Mouse (Mus musculus): ENCODE measurements around the gene Rwdd2b. TPM values are rescaled to one million over a fixed set of nuclear protein-coding genes. Genes with fewer than 3 reads are reported as not detected.

The Rwdd2b gene
- polyA plus RNA-seq, 1 experiment from 2014 or later: 12.3 TPM

DNA sequence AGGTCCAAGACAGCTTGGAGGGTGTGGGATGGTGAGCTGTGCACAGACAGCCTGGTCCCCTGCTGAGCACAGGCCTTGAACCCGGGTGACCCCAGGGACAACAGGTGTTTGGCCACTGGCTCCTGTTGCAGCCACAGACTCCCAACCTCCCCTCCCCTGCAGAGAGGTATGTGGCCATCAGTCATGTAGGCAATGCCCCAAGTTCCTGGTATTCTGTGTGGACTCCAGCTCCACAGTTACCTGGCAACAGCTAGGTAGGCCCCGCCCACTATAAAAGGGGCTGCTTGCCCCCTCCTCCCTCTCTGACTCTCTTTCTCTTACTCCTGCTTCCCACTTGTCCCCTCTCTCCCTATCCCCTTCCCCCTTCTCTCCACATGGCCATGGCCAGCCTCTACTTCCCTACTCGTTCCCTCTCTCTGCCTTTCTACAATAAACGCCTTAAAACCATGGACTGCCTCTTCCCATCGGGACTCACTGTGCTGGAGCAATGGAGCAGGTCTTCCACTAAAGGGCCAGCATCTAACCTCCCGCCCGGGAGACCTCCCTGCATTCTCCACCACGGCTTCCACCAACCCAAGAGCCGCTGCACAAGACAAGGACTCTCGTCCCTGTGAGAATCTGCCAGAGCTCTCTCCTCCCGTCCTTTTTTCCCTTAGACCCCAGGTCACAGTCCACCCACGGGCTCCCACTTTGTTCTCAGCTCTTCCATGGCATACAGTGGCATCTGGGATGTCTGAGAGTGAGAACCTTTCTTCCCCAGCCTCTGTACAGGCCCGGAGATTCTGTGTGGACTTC lies 4.8 kb downstream of the Rwdd2b start:
- Histone ChIP-seq H3K27me3 (replicated peaks; ENCODE audit: control insufficient read depth, insufficient read depth, low read length) (no peaks in the 10 kb centered on the region), H3K36me3 (ENCODE audit: control insufficient read depth, insufficient read depth, low read length) (0 out of 2 replicates have a peak, but pooled peaks cover 5% of the 10 kb centered on the region), H3K4me2 (ENCODE audit: low read length) (no peak overlapping the region), H3K9ac (ENCODE audit: low read length) (no peak overlapping the region), H3K4me3 (ENCODE audit: low read depth, low read length) (no peak overlapping the region), H3K4me1 (replicated peaks; ENCODE audit: control insufficient read depth, insufficient read depth, low read length) (peaks cover 4% of the 10 kb centered on the region; the same call in 1 of the 2 replicates), H3K9me3 (ENCODE audit: control insufficient read depth, low read length) (no peaks in the 10 kb centered on the region), H3K27ac (ENCODE audit: low read depth) (no peak overlapping the region)
- 83% methylated on average over 13 of the region's 13 CpGs for WGBS
- DNase-seq (ENCODE audit: low spot score) (no peak), ATAC-seq (replicated peaks; ENCODE audit: low FRiP score, low TSS enrichment, low read depth) (no peak)

DNA sequence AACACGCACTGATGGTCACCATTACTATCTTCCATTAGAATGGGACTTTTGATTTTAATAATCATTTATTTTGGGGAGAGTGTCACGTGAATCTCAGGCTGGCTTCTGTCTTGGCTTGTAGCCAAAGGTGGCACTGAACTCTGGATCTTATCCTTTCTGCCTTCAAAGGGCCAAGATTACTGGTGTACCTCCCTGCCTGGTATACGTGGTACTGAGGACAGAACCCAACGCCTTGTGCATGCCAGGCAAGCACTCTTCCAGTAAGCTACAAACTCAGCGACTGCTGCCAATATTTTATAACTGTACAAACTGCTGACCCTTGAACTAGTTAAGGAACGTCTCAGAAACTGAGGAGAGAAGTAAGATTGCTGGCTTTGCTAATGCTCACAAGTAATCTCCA lies 5.4 kb downstream of the Rwdd2b start:
- no peak overlapping the region for H3K4me3 ChIP-seq (ENCODE audit: low read depth, low read length)
- DNase-seq (ENCODE audit: low spot score) (no peak), ATAC-seq (replicated peaks; ENCODE audit: low FRiP score, low TSS enrichment, low read depth) (no peak)
- H3K4me1 ChIP-seq (replicated peaks; ENCODE audit: control insufficient read depth, insufficient read depth, low read length): peaks cover 4% of the 10 kb centered on the region; the same call in 1 of the 2 replicates
- H3K36me3 ChIP-seq (ENCODE audit: control insufficient read depth, insufficient read depth, low read length): 0 out of 2 replicates have a peak, but pooled peaks cover 5% of the 10 kb centered on the region
- H3K27ac ChIP-seq (ENCODE audit: low read depth): no peak overlapping the region
- no peak overlapping the region for H3K9ac ChIP-seq (ENCODE audit: low read length)
- 77% methylated on average over 6 of the region's 6 CpGs for WGBS
- H3K27me3 ChIP-seq (replicated peaks; ENCODE audit: control insufficient read depth, insufficient read depth, low read length): no peaks in the 10 kb centered on the region
- no peak overlapping the region for H3K4me2 ChIP-seq (ENCODE audit: low read length)
- no peaks in the 10 kb centered on the region for H3K9me3 ChIP-seq (ENCODE audit: control insufficient read depth, low read length)

DNA sequence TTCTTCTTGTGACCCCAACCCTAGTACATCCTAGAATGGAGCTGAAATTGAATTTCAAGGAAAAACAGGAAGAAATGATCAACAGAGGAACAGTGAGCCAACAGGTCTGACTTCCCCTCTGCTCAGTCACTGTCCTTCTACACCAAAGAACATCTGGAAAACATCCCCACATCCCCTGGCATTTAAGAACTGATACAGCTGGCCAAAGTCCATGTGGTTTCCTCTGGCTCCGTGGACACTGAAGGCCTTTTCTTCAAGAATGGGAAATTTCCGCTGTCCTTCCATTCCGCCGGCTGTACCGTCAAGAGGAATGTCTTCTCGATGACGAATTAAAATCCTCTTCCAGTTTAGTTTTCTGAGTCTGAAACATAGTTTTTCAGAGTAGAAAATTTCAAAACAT lies 6.1 kb downstream of the Rwdd2b start:
- H3K9ac ChIP-seq (ENCODE audit: low read length): no peak overlapping the region
- WGBS: 85% methylated on average over 7 of the region's 7 CpGs

DNA sequence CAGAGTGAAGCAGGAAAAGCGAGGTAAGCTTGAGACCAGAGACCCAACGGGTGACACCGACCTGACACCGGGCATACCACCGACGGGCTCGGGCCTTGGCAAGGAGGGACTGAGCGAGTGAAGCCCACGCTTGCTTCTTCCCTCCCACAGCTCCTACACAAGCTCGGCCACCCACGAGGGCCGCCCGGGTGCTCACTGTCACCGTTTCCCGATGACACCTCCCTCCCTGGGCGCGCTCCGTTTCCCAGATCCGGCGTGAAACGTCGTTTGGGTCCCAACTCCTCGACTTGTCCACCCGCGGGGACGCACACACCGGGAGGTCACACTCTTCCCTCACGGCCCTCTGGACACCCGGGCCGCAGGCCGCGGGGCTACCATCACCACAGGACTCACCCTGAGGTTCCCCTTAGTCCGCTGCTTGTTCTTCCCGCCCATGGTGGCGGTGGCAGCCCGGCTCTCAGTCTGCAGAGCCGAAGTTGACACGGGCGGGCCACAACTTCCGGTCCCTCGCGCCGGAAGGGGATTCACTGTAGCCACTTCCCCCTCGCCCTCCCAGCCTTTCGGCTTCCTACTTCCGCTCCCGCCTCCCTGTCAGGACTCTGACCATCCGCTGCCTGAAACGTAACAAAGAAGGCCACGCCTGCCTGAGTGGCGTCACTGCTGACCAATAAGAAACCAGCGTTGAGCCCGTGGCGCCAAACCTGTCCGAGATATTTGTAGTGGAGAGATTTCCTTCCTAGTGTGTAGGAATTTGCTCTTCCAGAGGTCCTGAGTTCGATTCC lies 8.1 kb downstream of the Rwdd2b start, which contains the start of gene Ltn1:
TSS of gene Ltn1 (minus strand) at position 580 of the 782 bp plus-strand sequence.
- H3K9ac ChIP-seq (ENCODE audit: low read length): peak within 1 kb of the TSS; percentile 83
- ATAC-seq (replicated peaks; ENCODE audit: low FRiP score, low TSS enrichment, low read depth): peak; percentile 99
- WGBS: under 1% methylated on average over 56 of the region's 56 CpGs

More for the DNA sequence above, 6.1 kb downstream of the Rwdd2b start:
- DNase-seq (ENCODE audit: low spot score) (no peak), ATAC-seq (replicated peaks; ENCODE audit: low FRiP score, low TSS enrichment, low read depth) (no peak)
- no peak overlapping the region for H3K27ac ChIP-seq (ENCODE audit: low read depth)
- no peaks in the 10 kb centered on the region for H3K4me1 ChIP-seq (replicated peaks; ENCODE audit: control insufficient read depth, insufficient read depth, low read length)
- H3K9me3 ChIP-seq (ENCODE audit: control insufficient read depth, low read length): no peaks in the 10 kb centered on the region
- 0 out of 2 replicates have a peak, but pooled peaks cover 5% of the 10 kb centered on the region for H3K36me3 ChIP-seq (ENCODE audit: control insufficient read depth, insufficient read depth, low read length)
- H3K27me3 ChIP-seq (replicated peaks; ENCODE audit: control insufficient read depth, insufficient read depth, low read length): no peaks in the 10 kb centered on the region
- no peak overlapping the region for H3K4me3 ChIP-seq (ENCODE audit: low read depth, low read length)
- no peak overlapping the region for H3K4me2 ChIP-seq (ENCODE audit: low read length)

DNA sequence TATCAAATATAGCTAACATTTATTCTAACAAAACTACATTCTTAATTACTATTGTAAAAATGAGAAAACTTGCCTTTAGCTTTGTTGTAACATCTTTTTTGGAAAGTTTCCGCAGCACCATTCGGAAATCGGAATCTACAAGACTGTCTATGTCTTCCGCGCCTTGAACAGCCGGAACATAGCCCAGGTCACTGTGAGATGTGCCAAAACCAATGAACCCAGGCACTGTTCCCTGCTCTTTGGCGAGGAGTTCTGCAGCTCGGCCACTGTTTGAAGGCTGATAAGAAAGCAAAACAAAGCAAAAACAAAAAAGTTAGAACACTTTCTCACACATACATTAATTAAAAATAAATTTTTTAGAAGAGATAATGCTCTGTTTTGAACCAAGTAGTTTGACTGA lies 12.9 kb downstream of the Rwdd2b start:
- WGBS: 95% methylated on average over 8 of the region's 8 CpGs
- no peak overlapping the region for H3K9ac ChIP-seq (ENCODE audit: low read length)
- no peaks in the 10 kb centered on the region for H3K4me1 ChIP-seq (replicated peaks; ENCODE audit: control insufficient read depth, insufficient read depth, low read length)
- no peak for ATAC-seq (replicated peaks; ENCODE audit: low FRiP score, low TSS enrichment, low read depth)
- peaks cover 39% of the 10 kb centered on the region for H3K36me3 ChIP-seq (ENCODE audit: control insufficient read depth, insufficient read depth, low read length)
- H3K27ac ChIP-seq (ENCODE audit: low read depth): no peak overlapping the region
- no peak for DNase-seq (ENCODE audit: low spot score)
- no peak overlapping the region for H3K4me2 ChIP-seq (ENCODE audit: low read length)
- H3K4me3 ChIP-seq (ENCODE audit: low read depth, low read length): no peak overlapping the region
- no peaks in the 10 kb centered on the region for H3K27me3 ChIP-seq (replicated peaks; ENCODE audit: control insufficient read depth, insufficient read depth, low read length)
- H3K9me3 ChIP-seq (ENCODE audit: control insufficient read depth, low read length): 0 out of 2 replicates have a peak, but pooled peaks cover 1% of the 10 kb centered on the region

More for the DNA sequence above, 8.1 kb downstream of the Rwdd2b start, which contains the start of gene Ltn1:
- Histone ChIP-seq H3K9me3 (ENCODE audit: control insufficient read depth, low read length) (no peaks in the 10 kb centered on the region), H3K4me3 (ENCODE audit: low read depth, low read length) (peak within 1 kb of the TSS; percentile 96), H3K36me3 (ENCODE audit: control insufficient read depth, insufficient read depth, low read length) (peaks cover 5% of the 10 kb centered on the region; the same call in 1 of the 2 replicates), H3K4me2 (ENCODE audit: low read length) (peak within 1 kb of the TSS; percentile 75), H3K27ac (ENCODE audit: low read depth) (peak within 1 kb of the TSS; percentile 54; the same call in 1 of the 2 replicates), H3K27me3 (replicated peaks; ENCODE audit: control insufficient read depth, insufficient read depth, low read length) (no peaks in the 10 kb centered on the region), H3K4me1 (replicated peaks; ENCODE audit: control insufficient read depth, insufficient read depth, low read length) (no peaks in the 10 kb centered on the region)
- DNase-seq (ENCODE audit: low spot score): peak; percentile 99

DNA sequence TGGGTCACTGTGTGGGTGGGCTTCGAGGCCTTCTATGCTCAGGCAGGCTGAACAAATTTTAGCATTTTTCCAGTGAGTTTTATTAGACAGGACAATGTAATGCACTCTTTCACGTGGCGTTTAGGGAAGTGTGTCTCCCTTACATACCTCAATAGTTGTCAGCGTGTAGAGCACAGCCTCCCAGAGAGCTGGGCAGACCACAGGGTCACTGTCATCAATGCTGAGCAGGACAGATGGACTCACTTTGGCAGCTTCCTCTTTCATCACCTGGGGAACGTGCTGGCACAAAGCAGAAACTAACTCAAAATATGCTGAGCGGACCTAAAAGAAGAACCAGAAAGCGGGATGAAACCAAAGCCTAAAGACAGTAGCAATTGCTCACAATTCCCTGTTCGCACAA lies 19.7 kb downstream of the Rwdd2b start:
- no peak for ATAC-seq (replicated peaks; ENCODE audit: low FRiP score, low TSS enrichment, low read depth)
- no peak overlapping the region for H3K4me2 ChIP-seq (ENCODE audit: low read length)
- 94% methylated on average over 8 of the region's 8 CpGs for WGBS
- H3K36me3 ChIP-seq (ENCODE audit: control insufficient read depth, insufficient read depth, low read length): peaks cover 90% of the 10 kb centered on the region
- H3K4me3 ChIP-seq (ENCODE audit: low read depth, low read length): no peak overlapping the region
- H3K9me3 ChIP-seq (ENCODE audit: control insufficient read depth, low read length): peaks cover 10% of the 10 kb centered on the region; the same call in 1 of the 2 replicates
- H3K27me3 ChIP-seq (replicated peaks; ENCODE audit: control insufficient read depth, insufficient read depth, low read length): no peaks in the 10 kb centered on the region
- no peaks in the 10 kb centered on the region for H3K4me1 ChIP-seq (replicated peaks; ENCODE audit: control insufficient read depth, insufficient read depth, low read length)
- no peak overlapping the region for H3K9ac ChIP-seq (ENCODE audit: low read length)
- no peak overlapping the region for H3K27ac ChIP-seq (ENCODE audit: low read depth)
- no peak for DNase-seq (ENCODE audit: low spot score)

DNA sequence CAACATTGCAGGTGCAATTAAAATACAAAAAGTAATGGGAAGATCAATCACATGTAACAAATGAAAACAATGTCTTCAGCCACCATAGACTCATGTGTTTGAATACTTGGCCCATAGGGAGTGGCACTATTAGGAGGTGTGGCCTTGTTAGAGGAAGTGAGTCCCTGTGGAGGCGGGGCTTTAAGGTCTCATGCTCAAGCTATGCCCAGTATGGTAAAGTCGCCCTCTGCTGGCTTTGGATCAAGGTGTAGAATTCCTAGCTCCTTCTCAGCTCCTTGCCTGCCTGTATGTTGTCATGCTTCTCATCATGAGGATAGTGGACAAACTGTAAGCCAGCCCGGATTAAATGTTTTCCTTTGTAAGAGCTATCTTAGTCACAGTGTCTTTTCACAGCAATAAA lies 35.4 kb downstream of the Rwdd2b start:
- Histone ChIP-seq H3K9me3 (ENCODE audit: control insufficient read depth, low read length) (no peaks in the 10 kb centered on the region), H3K9ac (ENCODE audit: low read length) (no peak overlapping the region), H3K36me3 (ENCODE audit: control insufficient read depth, insufficient read depth, low read length) (peaks cover 82% of the 10 kb centered on the region), H3K4me3 (ENCODE audit: low read depth, low read length) (no peak overlapping the region), H3K27ac (ENCODE audit: low read depth) (no peak overlapping the region), H3K4me1 (replicated peaks; ENCODE audit: control insufficient read depth, insufficient read depth, low read length) (no peaks in the 10 kb centered on the region), H3K27me3 (replicated peaks; ENCODE audit: control insufficient read depth, insufficient read depth, low read length) (no peaks in the 10 kb centered on the region), H3K4me2 (ENCODE audit: low read length) (no peak overlapping the region)
- 81% methylated on average over 3 of the region's 3 CpGs for WGBS
- DNase-seq (ENCODE audit: low spot score) (no peak), ATAC-seq (replicated peaks; ENCODE audit: low FRiP score, low TSS enrichment, low read depth) (no peak)

DNA sequence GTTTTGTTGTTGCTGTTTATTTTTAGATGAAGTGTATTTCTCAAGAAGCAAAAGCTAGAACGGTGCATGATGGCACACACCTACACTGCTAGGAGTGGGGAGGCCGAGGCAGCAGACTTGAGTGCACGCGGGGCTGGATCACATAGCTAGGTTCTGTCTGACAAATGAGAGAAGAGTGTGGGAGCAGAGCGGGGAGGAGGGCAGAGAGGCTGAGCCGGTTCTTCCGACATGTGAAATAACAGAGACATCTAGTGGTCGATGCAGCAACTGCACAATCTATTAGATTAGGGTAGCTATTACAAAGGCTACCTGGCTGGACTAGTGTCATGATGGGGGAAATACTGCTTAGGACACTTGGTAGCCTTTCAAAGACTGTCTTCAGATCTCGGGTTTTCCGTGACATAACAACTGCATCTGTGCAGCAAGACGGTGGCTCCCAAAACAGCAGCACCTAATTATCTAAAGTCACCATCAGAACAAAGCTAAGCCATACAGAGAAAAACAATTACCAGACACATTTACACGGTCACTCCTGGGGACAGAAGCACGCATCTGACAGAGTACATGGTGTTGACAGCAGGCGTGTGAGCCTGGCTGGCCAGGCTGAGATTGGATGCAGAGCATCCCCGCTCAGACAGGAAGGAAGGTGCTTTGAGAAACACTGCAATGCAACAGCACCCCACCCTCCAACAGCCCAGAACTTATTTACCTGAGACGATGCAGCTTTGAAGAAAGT lies 46.4 kb downstream of the Rwdd2b start:
- peak; percentile 67 for DNase-seq (ENCODE audit: low spot score)
- H3K36me3 ChIP-seq (ENCODE audit: control insufficient read depth, insufficient read depth, low read length): peaks cover 60% of the 10 kb centered on the region
- H3K27me3 ChIP-seq (replicated peaks; ENCODE audit: control insufficient read depth, insufficient read depth, low read length): no peaks in the 10 kb centered on the region
- no peaks in the 10 kb centered on the region for H3K9me3 ChIP-seq (ENCODE audit: control insufficient read depth, low read length)
- 48% methylated on average over 16 of the region's 16 CpGs for WGBS
- H3K9ac ChIP-seq (ENCODE audit: low read length): no peak overlapping the region
- no peak overlapping the region for H3K4me2 ChIP-seq (ENCODE audit: low read length)
- no peaks in the 10 kb centered on the region for H3K4me1 ChIP-seq (replicated peaks; ENCODE audit: control insufficient read depth, insufficient read depth, low read length)
- ATAC-seq (replicated peaks; ENCODE audit: low FRiP score, low TSS enrichment, low read depth): 0 out of 2 replicates have a peak, but pooled peaks have one; percentile 27
- H3K4me3 ChIP-seq (ENCODE audit: low read depth, low read length): no peak overlapping the region
- H3K27ac ChIP-seq (ENCODE audit: low read depth): no peak overlapping the region
